10 mouse cellular contexts compared by ENCODE assay signal in the genomic region with DNA sequence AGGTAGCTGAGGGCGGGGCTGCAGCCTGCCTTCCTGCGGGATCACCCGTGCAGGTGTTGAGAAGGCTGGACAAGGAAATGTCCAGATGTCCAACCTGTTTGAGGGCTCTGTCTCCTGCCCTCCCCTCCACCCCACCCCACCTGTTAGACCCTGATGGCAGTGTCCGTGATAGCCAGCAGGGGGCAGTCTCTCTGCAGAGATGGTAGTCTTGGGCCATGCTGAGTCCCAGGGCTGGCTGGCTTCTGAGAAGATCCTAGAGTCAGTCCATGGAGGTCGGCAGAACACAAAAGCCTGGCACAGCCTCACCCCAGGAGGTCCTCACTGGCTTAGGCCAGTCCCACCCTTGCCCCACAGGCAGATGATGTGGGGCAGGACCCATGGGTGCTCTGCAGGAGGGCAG. TPM values are rescaled to one million over a fixed set of nuclear protein-coding genes. Genes with fewer than 3 reads are reported as not detected.
DNase-seq lines count a peak whose midpoint lies in the region; ATAC-seq and TF ChIP-seq lines count a peak whose summit lies in the region.
"Had no signal": no experiment of that assay in that cellular context is flagged by ENCODE, and none has a peak within 500 bp of the region (broad histone marks: within the 10 kb centered on the region; RNA-seq: fewer than 3 reads in every experiment).

No protein-coding gene starts in this region.

- peak; percentile 59; the same call in 1 of the 2 replicates for TF ChIP-seq CTCF in embryonic fibroblast, embryonic 13.5 days (IDR thresholded peaks at IDR 0.05; ENCODE audit: borderline replicate concordance, insufficient read depth, low read length)
- TF ChIP-seq CTCF in testis, adult 2 months (IDR thresholded peaks at IDR 0.05; ENCODE audit: control insufficient read depth, insufficient read depth, insufficient replicate concordance, low read depth, low read length), result peak; percentile 65; the same call in 1 of the 2 replicates

- H3K9me3 ChIP-seq in neural tube, embryonic 15.5 days (replicated peaks), result no peaks in the 10 kb centered on the region
- H3K9me3 ChIP-seq: embryonic facial prominence, embryonic 15.5 days; midbrain, embryonic 12.5 days had no signal

- peak; percentile 76 for DNase-seq in neural tube, embryonic 10.5 days (ENCODE audit: extremely low spot score, low spot score)
- DNase-seq in brain, adult 2 months (ENCODE audit: low read depth, low spot score), result peak; percentile 75
- DNase-seq in left cerebral cortex, postnatal 25 days (ENCODE audit: low spot score in 2 of 2), result peak; percentile 60 to 64
- peak; percentile 82 for DNase-seq in naive thymus-derived CD4-positive, alpha-beta T cell, adult 2 months (ENCODE audit: low read depth)

- H3K36me3 ChIP-seq in neural tube, embryonic 15.5 days, result no peaks in the 10 kb centered on the region
- H3K36me3 ChIP-seq in testis, adult 2 months (ENCODE audit: control insufficient read depth, insufficient read depth, low read length), result no peaks in the 10 kb centered on the region
- H3K36me3 ChIP-seq: embryonic facial prominence, embryonic 15.5 days; midbrain, embryonic 12.5 days had no signal

- H3K27ac ChIP-seq in neural tube, embryonic 15.5 days (replicated peaks), result no peak overlapping the region
- H3K27ac ChIP-seq in embryonic fibroblast, embryonic 13.5 days (ENCODE audit: insufficient read depth, low read length), result no peak overlapping the region
- no peak overlapping the region for H3K27ac ChIP-seq in testis, adult 2 months (ENCODE audit: control insufficient read depth, insufficient read depth, low read depth, low read length)
- H3K27ac ChIP-seq: embryonic facial prominence, embryonic 15.5 days; midbrain, embryonic 12.5 days had no signal

- TF ChIP-seq POLR2A in embryonic fibroblast, embryonic 13.5 days (IDR thresholded peaks at IDR 0.05; ENCODE audit: low read depth, low read length), result no peak
- no peak for TF ChIP-seq POLR2A in testis, adult 2 months (IDR thresholded peaks at IDR 0.05; ENCODE audit: control insufficient read depth, low read depth, low read length)

- no peak overlapping the region for H3K9ac ChIP-seq in neural tube, embryonic 15.5 days (replicated peaks)
- H3K9ac ChIP-seq: embryonic facial prominence, embryonic 15.5 days; midbrain, embryonic 12.5 days had no signal

- no peak overlapping the region for H3K4me2 ChIP-seq in neural tube, embryonic 15.5 days
- H3K4me2 ChIP-seq: embryonic facial prominence, embryonic 15.5 days; midbrain, embryonic 12.5 days had no signal

- no peak for ATAC-seq in neural tube, embryonic 15.5 days (ENCODE audit: low FRiP score)
- ATAC-seq in inflammation-experienced regulatory T-cells, adult 6 months, result peak; percentile 46

- intact Hi-C loops in left cerebral cortex, postnatal 25 days (cut with DNase I), result loop anchor here (1.0 to 2.0 kb wide), 2 partner anchors 69 to 98 kb away; no protein-coding TSS in a partner anchor

- H3K27me3 ChIP-seq in neural tube, embryonic 15.5 days (replicated peaks), result no peaks in the 10 kb centered on the region; the same call in 1 of the 2 replicates
- H3K27me3 ChIP-seq in testis, adult 2 months (ENCODE audit: control insufficient read depth, insufficient read depth, low read length), result no peaks in the 10 kb centered on the region
- H3K27me3 ChIP-seq: embryonic facial prominence, embryonic 15.5 days had no signal

- 31% methylated on average over 5 of the region's 5 CpGs for WGBS in neural tube, embryonic 15.5 days

- peaks cover 3% of the 10 kb centered on the region for H3K4me1 ChIP-seq in neural tube, embryonic 15.5 days
- H3K4me1 ChIP-seq in embryonic fibroblast, embryonic 13.5 days (ENCODE audit: control insufficient read depth, insufficient read depth, low read length), result peaks cover 3% of the 10 kb centered on the region; the same call in 1 of the 2 replicates
- H3K4me1 ChIP-seq in testis, adult 2 months (ENCODE audit: control insufficient read depth, insufficient read depth, low read length), result no peaks in the 10 kb centered on the region

- H3K4me3 ChIP-seq in neural tube, embryonic 15.5 days (replicated peaks), result no peak overlapping the region
- H3K4me3 ChIP-seq in embryonic fibroblast, embryonic 13.5 days (ENCODE audit: insufficient read depth, low read length), result no peak overlapping the region
- no peak overlapping the region for H3K4me3 ChIP-seq in testis, adult 2 months (ENCODE audit: control insufficient read depth, low read depth, low read length)
- H3K4me3 ChIP-seq: embryonic facial prominence, embryonic 15.5 days; midbrain, embryonic 12.5 days had no signal

RNA-seq across cellular contexts. Expression of a gene that starts 5.0 kb away (rescaled TPM):
- 0.23 TPM in 1 of 2 replicates, not detected in the other for polyA plus RNA-seq in neural tube, embryonic 15.5 days (2015; fragmentation: Nextera tagmentation; extraction: Ambion mirVana)
- not detected in 2 replicates for polyA plus RNA-seq in embryonic fibroblast, embryonic 13.5 days (2011; ENCODE audit: insufficient read length, low read depth, missing spikeins)
- 1 to 10 TPM in 1 of 3 experiments, under 1 TPM in 2; 0.60 to 1.1 (median 0.79) TPM for polyA plus RNA-seq in inflammation-experienced regulatory T-cells, adult 6 months (2017; shearing (Covaris generic))
- not detected for total RNA-seq in left cerebral cortex, postnatal 25 days (2021)
- polyA plus RNA-seq in testis, adult 2 months (2012; rRNA removed), result 0.02 TPM in 1 of 2 replicates, not detected in the other

RNA-seq across cellular contexts. Expression of a gene that starts 30.4 kb away (rescaled TPM):
- polyA plus RNA-seq in neural tube, embryonic 15.5 days (2015; fragmentation: Nextera tagmentation; extraction: Ambion mirVana), result 4.9 and 6.4 TPM in 2 replicates
- 0.11 TPM in 1 of 2 replicates, not detected in the other for polyA plus RNA-seq in embryonic fibroblast, embryonic 13.5 days (2011; ENCODE audit: insufficient read length, low read depth, missing spikeins)
- under 1 TPM in 1 of 3 experiments, not detected in 2; 0.22 TPM for polyA plus RNA-seq in inflammation-experienced regulatory T-cells, adult 6 months (2017; shearing (Covaris generic))
- 10 to 100 TPM in 1 of 2 experiments, 1 to 10 TPM in 1; 9.1 to 10.4 TPM for total RNA-seq in left cerebral cortex, postnatal 25 days (2021)
- 0.51 and 0.54 TPM in 2 replicates for polyA plus RNA-seq in testis, adult 2 months (2012; rRNA removed)
